Mouse (Mus musculus): ENCODE measurements around the gene Arid4b.
"Not testable (repeated sequence)": the region's sequence is repeated elsewhere in the genome, so short reads cannot be mapped to it uniquely, and the experiment has no call there.

The Arid4b gene

GRCm38 (mm10) chr13:14063013-14063941, at the start of gene Arid4b, which contains the start of gene Ggps1:
Arid4b (plus strand) TSS chr13:14063232.
Ggps1 (minus strand) TSS chr13:14063488.
- DNase-seq = peak; percentile 99

- no peak for DNase-seq
Measured at GRCm38 (mm10) chr13:14014001-14014400, 49.0 kb upstream of the Arid4b start.

- DNase-seq = no peak
Measured at GRCm38 (mm10) chr13:14014540-14014939, 48.5 kb upstream of the Arid4b start.

- no peak for DNase-seq
Measured at GRCm38 (mm10) chr13:14015609-14016008, 47.4 kb upstream of the Arid4b start.

- DNase-seq = no peak
Measured at GRCm38 (mm10) chr13:14018283-14018682, 44.7 kb upstream of the Arid4b start.

GRCm38 (mm10) chr13:14018852-14019251, 44.2 kb upstream of the Arid4b start:
- no peak for DNase-seq

- not testable (repeated sequence) for DNase-seq
Measured at GRCm38 (mm10) chr13:14021417-14021816, 41.6 kb upstream of the Arid4b start.

- DNase-seq = no peak
Measured at GRCm38 (mm10) chr13:14025554-14025953, 37.5 kb upstream of the Arid4b start.

GRCm38 (mm10) chr13:14026154-14026820, 36.7 kb upstream of the Arid4b start:
- DNase-seq = no peak

GRCm38 (mm10) chr13:14033309-14034072, 29.5 kb upstream of the Arid4b start:
- no peak for DNase-seq

- DNase-seq = no peak
Measured at GRCm38 (mm10) chr13:14034073-14034348, 29.0 kb upstream of the Arid4b start.

GRCm38 (mm10) chr13:14035352-14035751, 27.7 kb upstream of the Arid4b start:
- DNase-seq = not testable (repeated sequence)

GRCm38 (mm10) chr13:14035875-14036630, 27.0 kb upstream of the Arid4b start:
- no peak for DNase-seq

GRCm38 (mm10) chr13:14038911-14039291, 24.1 kb upstream of the Arid4b start:
- DNase-seq = no peak

- peak; percentile 90 for DNase-seq
Measured at GRCm38 (mm10) chr13:14039292-14039965, 23.6 kb upstream of the Arid4b start, which contains the start of gene Tbce. Tbce (minus strand) TSS chr13:14039638.

GRCm38 (mm10) chr13:14040186-14040585, 22.8 kb upstream of the Arid4b start:
- no peak for DNase-seq

GRCm38 (mm10) chr13:14043851-14044250, 19.2 kb upstream of the Arid4b start:
- DNase-seq = no peak

GRCm38 (mm10) chr13:14044521-14044920, 18.5 kb upstream of the Arid4b start:
- no peak for DNase-seq

GRCm38 (mm10) chr13:14049878-14050277, 13.2 kb upstream of the Arid4b start:
- DNase-seq = no peak

- DNase-seq = no peak
Measured at GRCm38 (mm10) chr13:14056801-14057200, 6.2 kb upstream of the Arid4b start.

- no peak for DNase-seq
Measured at GRCm38 (mm10) chr13:14059582-14059981, 3.5 kb upstream of the Arid4b start.
